Mouse (Mus musculus): Measurements from ENCODE around the gene Tbx1. TPM values are rescaled to one million over a fixed set of nuclear protein-coding genes. Genes with fewer than 3 reads are reported as not detected.

Gene Tbx1
- polyA plus RNA-seq, 1 experiment = not detected

DNA sequence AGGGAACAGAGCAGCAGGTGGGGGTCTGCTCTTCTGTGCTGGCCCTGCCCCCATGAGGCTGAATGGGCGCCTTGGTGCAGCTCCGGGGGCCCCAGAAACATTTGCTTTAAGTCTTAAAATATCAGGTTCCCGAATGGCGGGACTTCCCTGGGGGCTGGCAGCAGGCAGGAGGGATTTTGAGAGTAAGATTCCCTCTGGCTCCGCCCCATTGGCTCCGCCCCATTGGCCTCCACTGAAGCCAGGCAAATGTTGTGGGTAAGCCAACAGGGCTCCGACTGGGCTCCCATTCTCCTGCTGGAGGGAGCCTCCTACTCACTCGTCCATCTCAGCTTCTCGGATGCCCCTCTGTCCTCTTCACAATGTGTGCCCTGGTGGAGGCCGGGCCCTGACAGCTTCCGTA is 17.8 kb upstream of the Tbx1 start:
- TF ChIP-seq POLR2A (IDR thresholded peaks at IDR 0.05; ENCODE audit: borderline replicate concordance, control insufficient read depth, low read depth, low read length) (no peak), CTCF (IDR thresholded peaks at IDR 0.05; ENCODE audit: control insufficient read depth, insufficient read depth, low read length) (no peak)
- no peak overlapping the region for H3K27ac ChIP-seq (ENCODE audit: control insufficient read depth, insufficient read depth, low read depth, low read length, poor library complexity)
- no peak overlapping the region for H3K4me3 ChIP-seq (replicated peaks; ENCODE audit: control insufficient read depth, low read depth, low read length)
- 51% methylated on average over 11 of the region's 11 CpGs for WGBS
- no peaks in the 10 kb centered on the region for H3K4me1 ChIP-seq (ENCODE audit: control insufficient read depth, insufficient read depth, low read length)

DNA sequence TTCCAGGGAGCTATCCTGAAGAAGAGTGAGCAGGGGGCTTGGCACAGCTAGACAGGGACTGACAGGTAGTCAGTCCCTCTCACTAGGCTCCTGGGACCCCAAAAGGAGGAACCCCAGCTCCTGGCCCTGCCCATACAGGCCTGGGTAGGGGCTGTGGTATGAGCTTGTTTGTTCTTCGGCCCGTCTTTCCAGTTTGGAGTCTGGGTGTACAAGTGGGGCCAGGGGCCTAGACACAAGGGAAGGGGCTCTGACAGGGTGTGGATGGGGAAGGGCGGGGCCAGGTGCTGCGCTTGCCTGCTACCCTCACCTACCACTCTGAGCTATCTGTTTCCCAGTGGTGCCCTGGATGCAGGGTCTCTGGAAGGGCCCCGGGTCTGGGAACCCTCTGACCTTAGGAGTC is 15.2 kb upstream of the Tbx1 start:
- no peak overlapping the region for H3K4me3 ChIP-seq (replicated peaks; ENCODE audit: control insufficient read depth, low read depth, low read length)
- no peaks in the 10 kb centered on the region for H3K4me1 ChIP-seq (ENCODE audit: control insufficient read depth, insufficient read depth, low read length)
- no peak for TF ChIP-seq POLR2A (IDR thresholded peaks at IDR 0.05; ENCODE audit: borderline replicate concordance, control insufficient read depth, low read depth, low read length)
- TF ChIP-seq CTCF (IDR thresholded peaks at IDR 0.05; ENCODE audit: control insufficient read depth, insufficient read depth, low read length) = no peak
- H3K27ac ChIP-seq (ENCODE audit: control insufficient read depth, insufficient read depth, low read depth, low read length, poor library complexity) = no peak overlapping the region
- WGBS = 84% methylated on average over 5 of the region's 5 CpGs

DNA sequence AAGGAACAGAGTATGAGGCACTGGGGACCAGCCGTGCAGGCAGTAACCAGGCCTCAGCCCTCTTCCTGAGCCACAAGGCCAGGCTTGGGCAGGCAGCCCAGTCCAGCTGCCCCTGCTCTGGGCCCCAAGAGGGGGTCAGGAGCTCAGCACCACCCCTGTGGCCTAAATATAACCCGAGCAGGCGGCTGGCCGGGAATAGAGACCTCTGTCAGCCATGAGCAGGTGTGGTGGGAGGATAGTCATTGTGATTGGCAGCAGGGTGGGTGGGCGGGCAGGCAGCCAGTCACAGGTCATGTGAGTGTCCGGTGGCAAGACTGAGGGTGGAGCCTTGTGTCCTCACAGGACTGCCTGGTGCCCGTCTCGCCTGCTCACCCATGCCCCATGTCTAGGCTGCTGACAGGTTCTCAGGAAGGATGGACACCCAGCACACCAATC is 13.8 kb upstream of the Tbx1 start:
- WGBS = 58% methylated on average over 8 of the region's 8 CpGs
- Histone ChIP-seq H3K4me3 (replicated peaks; ENCODE audit: control insufficient read depth, low read depth, low read length) (no peak overlapping the region), H3K27ac (ENCODE audit: control insufficient read depth, insufficient read depth, low read depth, low read length, poor library complexity) (no peak overlapping the region; the same call in 1 of the 2 replicates)

DNA sequence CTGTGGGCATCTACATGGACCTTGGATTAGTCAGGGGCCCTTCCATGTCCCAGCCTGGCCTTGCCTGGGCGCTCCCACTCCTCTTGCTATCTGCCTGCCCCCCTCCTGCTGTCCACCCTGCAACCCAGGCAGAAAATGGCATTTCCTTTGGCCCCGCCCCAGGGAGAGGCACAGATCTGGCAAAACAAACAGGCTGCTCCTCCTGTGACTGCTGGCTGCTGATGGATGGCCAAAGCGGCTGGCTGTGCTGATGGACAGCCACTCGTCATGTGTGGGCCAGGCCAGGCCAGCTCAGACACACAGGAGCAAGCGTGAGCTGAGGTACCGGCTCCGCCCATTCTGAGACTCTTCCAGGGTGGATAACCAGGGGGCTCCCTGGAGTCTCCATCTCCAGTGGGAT is 11.0 kb upstream of the Tbx1 start:
- Histone ChIP-seq H3K27ac (ENCODE audit: control insufficient read depth, insufficient read depth, low read depth, low read length, poor library complexity) (no peak overlapping the region), H3K4me1 (ENCODE audit: control insufficient read depth, insufficient read depth, low read length) (no peaks in the 10 kb centered on the region), H3K4me3 (replicated peaks; ENCODE audit: control insufficient read depth, low read depth, low read length) (no peak overlapping the region)
- TF ChIP-seq POLR2A (IDR thresholded peaks at IDR 0.05; ENCODE audit: borderline replicate concordance, control insufficient read depth, low read depth, low read length) (no peak), CTCF (IDR thresholded peaks at IDR 0.05; ENCODE audit: control insufficient read depth, insufficient read depth, low read length) (no peak)
- 80% methylated on average over 7 of the region's 7 CpGs for WGBS

More for the DNA sequence above, 13.8 kb upstream of the Tbx1 start:
- H3K4me1 ChIP-seq (ENCODE audit: control insufficient read depth, insufficient read depth, low read length) = no peaks in the 10 kb centered on the region
- TF ChIP-seq POLR2A (IDR thresholded peaks at IDR 0.05; ENCODE audit: borderline replicate concordance, control insufficient read depth, low read depth, low read length) = no peak
- TF ChIP-seq CTCF (IDR thresholded peaks at IDR 0.05; ENCODE audit: control insufficient read depth, insufficient read depth, low read length) = no peak

DNA sequence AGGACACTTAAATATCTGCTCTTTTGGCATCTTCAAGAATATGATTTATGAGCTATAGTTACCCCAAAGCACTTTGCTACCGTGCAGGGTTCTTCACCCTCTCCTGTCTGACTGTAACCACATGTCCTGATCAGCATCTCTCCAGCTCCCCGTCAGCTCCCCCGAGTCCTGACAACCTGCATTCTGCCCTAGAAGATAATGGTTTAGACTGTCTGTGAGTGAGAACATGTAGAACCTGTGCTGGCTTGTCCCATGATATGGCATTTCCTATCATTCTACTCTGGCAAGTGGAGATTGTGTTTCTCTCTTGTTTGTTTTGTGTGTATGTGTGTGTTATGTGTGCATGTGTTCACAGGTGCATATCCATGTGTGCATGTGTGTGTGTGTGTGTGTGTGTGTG is 7.5 kb upstream of the Tbx1 start:
- Histone ChIP-seq H3K27ac (ENCODE audit: control insufficient read depth, insufficient read depth, low read depth, low read length, poor library complexity) (no peak overlapping the region), H3K4me1 (ENCODE audit: control insufficient read depth, insufficient read depth, low read length) (no peaks in the 10 kb centered on the region), H3K4me3 (replicated peaks; ENCODE audit: control insufficient read depth, low read depth, low read length) (no peak overlapping the region)
- TF ChIP-seq POLR2A (IDR thresholded peaks at IDR 0.05; ENCODE audit: borderline replicate concordance, control insufficient read depth, low read depth, low read length) (no peak), CTCF (IDR thresholded peaks at IDR 0.05; ENCODE audit: control insufficient read depth, insufficient read depth, low read length) (no peak)
- 65% methylated on average over 3 of the region's 3 CpGs for WGBS

DNA sequence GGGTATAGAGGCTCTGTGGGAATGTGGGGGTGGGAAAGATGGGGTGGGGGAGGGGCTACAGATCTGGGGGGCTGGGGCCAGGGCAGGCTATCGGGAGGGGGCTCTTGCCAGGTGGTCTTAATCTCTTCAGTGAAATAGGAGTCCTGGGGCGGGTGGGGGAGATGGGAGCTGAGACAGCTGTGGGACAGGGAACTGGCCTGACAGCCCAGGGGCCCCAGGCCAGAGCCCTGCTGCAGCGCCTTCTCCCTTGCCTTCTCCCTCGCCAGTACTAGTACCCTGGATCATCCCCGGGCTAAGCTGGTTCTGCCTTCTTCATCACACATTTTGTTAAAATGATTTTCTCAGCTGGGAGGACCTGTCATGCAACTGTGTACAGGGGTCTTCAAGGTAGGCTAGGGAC is 5.8 kb upstream of the Tbx1 start:
- 78% methylated on average over 5 of the region's 5 CpGs for WGBS
- no peaks in the 10 kb centered on the region for H3K4me1 ChIP-seq (ENCODE audit: control insufficient read depth, insufficient read depth, low read length)
- H3K4me3 ChIP-seq (replicated peaks; ENCODE audit: control insufficient read depth, low read depth, low read length) = no peak overlapping the region
- no peak for TF ChIP-seq POLR2A (IDR thresholded peaks at IDR 0.05; ENCODE audit: borderline replicate concordance, control insufficient read depth, low read depth, low read length)
- TF ChIP-seq CTCF (IDR thresholded peaks at IDR 0.05; ENCODE audit: control insufficient read depth, insufficient read depth, low read length) = no peak
- no peak overlapping the region for H3K27ac ChIP-seq (ENCODE audit: control insufficient read depth, insufficient read depth, low read depth, low read length, poor library complexity)

DNA sequence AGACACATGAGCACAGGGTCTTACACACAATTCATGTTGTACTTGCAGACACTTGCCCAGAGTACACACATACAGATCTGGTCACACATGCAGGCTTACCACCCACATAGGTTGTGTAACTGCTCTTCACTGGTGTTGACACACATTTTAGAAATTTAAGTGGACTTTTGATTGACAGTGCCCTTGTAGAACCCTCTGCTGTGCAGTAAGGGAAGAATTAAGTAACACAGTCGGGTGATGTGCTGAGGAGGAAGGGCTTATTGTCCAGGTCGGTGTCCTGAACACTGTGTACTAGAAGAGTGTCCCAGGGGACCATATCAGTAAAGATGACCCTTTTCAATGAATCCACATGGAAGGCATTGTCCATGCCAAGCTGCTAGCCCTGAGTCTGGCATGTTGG is 3.5 kb upstream of the Tbx1 start:
- TF ChIP-seq CTCF (IDR thresholded peaks at IDR 0.05; ENCODE audit: control insufficient read depth, insufficient read depth, low read length) = no peak
- no peak for TF ChIP-seq POLR2A (IDR thresholded peaks at IDR 0.05; ENCODE audit: borderline replicate concordance, control insufficient read depth, low read depth, low read length)
- 35% methylated on average over 2 of the region's 2 CpGs for WGBS
- Histone ChIP-seq H3K4me1 (ENCODE audit: control insufficient read depth, insufficient read depth, low read length) (no peaks in the 10 kb centered on the region), H3K4me3 (replicated peaks; ENCODE audit: control insufficient read depth, low read depth, low read length) (no peak overlapping the region), H3K27ac (ENCODE audit: control insufficient read depth, insufficient read depth, low read depth, low read length, poor library complexity) (no peak overlapping the region)

DNA sequence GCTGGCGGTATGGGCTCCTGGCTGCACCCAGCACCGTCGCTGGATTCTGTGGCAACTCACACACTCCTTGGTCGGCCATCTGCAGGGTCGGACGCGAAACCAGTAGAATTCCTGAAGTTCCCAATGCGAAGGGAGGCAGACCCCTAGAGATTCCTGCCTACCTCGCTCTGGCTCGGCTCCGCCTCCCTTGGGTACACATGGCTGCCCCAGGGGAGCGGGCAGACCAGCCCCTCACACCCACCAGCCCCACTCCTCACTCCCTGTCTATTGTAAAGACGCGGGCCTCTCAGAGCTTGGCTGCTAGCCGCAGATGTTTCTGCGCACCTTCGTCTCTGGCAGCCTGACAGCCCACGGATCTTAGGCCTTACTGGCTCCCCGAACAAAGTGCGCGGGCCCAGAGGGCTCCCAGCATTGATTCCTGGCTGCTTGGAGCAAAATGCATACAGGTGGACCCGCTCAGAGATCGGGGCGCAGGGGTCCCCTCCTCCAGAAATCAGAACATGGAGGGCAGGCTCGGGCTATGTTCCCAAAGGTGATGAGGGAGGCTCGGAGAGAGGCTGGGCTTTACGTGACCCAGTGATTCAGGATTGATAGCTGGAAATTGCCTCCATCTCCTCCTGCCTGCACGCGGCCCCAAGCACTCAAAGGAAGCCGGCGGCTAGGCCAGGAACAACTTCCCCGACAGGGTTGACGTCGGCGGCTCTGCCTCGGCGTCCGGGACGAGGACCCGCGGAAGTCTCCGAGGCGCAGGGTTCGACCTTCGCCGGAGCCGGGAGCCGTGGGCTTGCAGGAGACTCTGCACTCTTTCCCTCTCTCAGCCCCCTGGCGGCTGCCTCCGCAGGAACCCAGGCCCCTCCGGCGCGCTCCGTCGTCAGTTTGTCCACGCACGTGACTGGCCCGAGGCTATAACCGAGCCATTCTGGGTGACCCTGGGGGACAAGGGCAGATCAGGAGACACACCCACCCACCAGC is 862 bp upstream of the Tbx1 start:
- no peak for TF ChIP-seq POLR2A (IDR thresholded peaks at IDR 0.05; ENCODE audit: borderline replicate concordance, control insufficient read depth, low read depth, low read length)
- no peak for TF ChIP-seq CTCF (IDR thresholded peaks at IDR 0.05; ENCODE audit: control insufficient read depth, insufficient read depth, low read length)
- Histone ChIP-seq H3K4me1 (ENCODE audit: control insufficient read depth, insufficient read depth, low read length) (no peaks in the 10 kb centered on the region), H3K27ac (ENCODE audit: control insufficient read depth, insufficient read depth, low read depth, low read length, poor library complexity) (no peak overlapping the region), H3K4me3 (replicated peaks; ENCODE audit: control insufficient read depth, low read depth, low read length) (no peak overlapping the region)
- WGBS = 9% methylated on average over 59 of the region's 59 CpGs

Data from bone marrow, adult 2 months (tissue).